Mouse (Mus musculus) brain, embryonic 14.5 days (tissue): Measurements from ENCODE around the gene Arhgef10l.

ENCODE experiments used
- CTCF ChIP-seq: fragments of 200-500 bp; IDR thresholded peaks from 2 replicates; pipeline ENCODE4 v1.5.1; 2012; ENCODE audit warnings: inconsistent platforms, mild to moderate bottlenecking, moderate library complexity, borderline replicate concordance; ENCODE audit not compliant: insufficient read depth, insufficient read length; ENCODE audit errors: extremely low read depth
- POLR2A ChIP-seq: fragments of 200-500 bp; IDR thresholded peaks from 2 replicates; pipeline ENCODE4 v1.6.1; 2012; ENCODE audit warnings: mild to moderate bottlenecking, inconsistent platforms, borderline replicate concordance; ENCODE audit not compliant: poor library complexity, insufficient read depth, insufficient read length, severe bottlenecking; ENCODE audit errors: extremely low read depth

- TF ChIP-seq POLR2A (no peak), CTCF (no peak)
These were observed 71.9 kb downstream of the Arhgef10l start for GRCm38 (mm10) chr4:140593771-140594505.
